Mouse (Mus musculus) embryonic fibroblast, embryonic 13.5 days (primary cell): ENCODE measurements around the gene Rpn2. TPM values are rescaled to one million over a fixed set of nuclear protein-coding genes. Genes with fewer than 3 reads are reported as not detected.
A peak's percentile ranks its signal among the peaks of the same experiment; 100 is the strongest.

Source experiments
- H3K27ac ChIP-seq: 2 replicates; pipeline ENCODE4 v1.5.1; 2012; ENCODE audit warnings: low read length, control low read depth, inconsistent platforms; ENCODE audit not compliant: insufficient read depth
- H3K4me1 ChIP-seq: 2 replicates; pipeline ENCODE4 v1.6.1; 2011; ENCODE audit warnings: low read length; ENCODE audit not compliant: control insufficient read depth, insufficient read depth
- H3K4me3 ChIP-seq: 2 replicates; pipeline ENCODE4 v1.5.1; 2011; ENCODE audit warnings: mild to moderate bottlenecking, control low read depth, low read length; ENCODE audit not compliant: insufficient read depth
- CTCF ChIP-seq: IDR thresholded peaks from 2 replicates; pipeline ENCODE4 v1.5.1; 2011; ENCODE audit warnings: mild to moderate bottlenecking, control low read depth, low read length, moderate library complexity, borderline replicate concordance; ENCODE audit not compliant: insufficient read depth
- POLR2A ChIP-seq: IDR thresholded peaks from 2 replicates; pipeline ENCODE4 v1.6.1; 2011; ENCODE audit warnings: low read depth, mild to moderate bottlenecking, control low read depth, low read length, moderate library complexity
- polyA plus RNA-seq: library from polyadenylated mRNA; stranded (reverse); fragments of >200 nt; gene quantifications from 2 replicates; pipeline ENCODE4 v1.2.4, GENCODE M21; 2011; ENCODE audit warnings: low read depth; ENCODE audit not compliant: missing spikeins, insufficient read length

Gene Rpn2
- polyA plus RNA-seq, 1 experiment, result 394 TPM

DNA sequence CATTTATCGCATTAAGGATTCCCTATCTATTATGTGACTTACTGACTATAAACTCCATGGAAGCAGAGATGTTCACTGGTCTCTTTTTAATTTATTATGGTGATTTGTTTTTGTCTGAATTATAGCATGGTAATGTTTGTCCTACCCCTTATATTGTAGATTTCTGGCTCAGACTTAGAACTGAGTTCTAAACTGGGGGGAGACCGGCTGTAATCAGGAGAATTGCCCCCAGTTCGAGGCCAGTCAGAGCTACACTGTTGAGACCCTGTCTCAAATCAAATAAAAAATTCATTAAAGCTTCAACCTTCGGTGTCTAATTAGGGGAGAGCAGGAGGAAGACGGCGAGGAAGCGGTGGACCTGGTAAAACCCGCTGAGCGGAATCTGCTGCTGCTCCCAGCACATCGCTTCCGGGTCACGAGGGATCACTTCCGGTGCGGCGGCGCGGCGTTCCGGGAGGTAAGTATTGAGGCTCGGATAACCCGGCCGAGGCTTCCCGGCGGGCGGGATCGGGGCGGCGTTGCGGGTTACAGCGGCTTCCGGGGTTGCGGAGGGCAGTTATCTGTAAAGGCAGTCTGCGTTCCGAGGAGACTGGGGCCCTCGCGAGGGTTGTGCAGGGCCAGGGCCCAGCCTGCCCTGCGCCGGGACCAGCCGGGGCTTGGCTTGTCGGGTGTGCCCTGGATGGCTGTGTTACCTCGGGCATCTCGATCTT lies 88.5 kb downstream of the Rpn2 start, which contains the start of gene Manbal:
Manbal (plus strand) TSS at position 411 of the 710 bp plus-strand sequence.
- Histone ChIP-seq H3K27ac (peak within 1 kb of the TSS; percentile 89), H3K4me1 (no peaks in the 10 kb centered on the region), H3K4me3 (peak within 1 kb of the TSS; percentile 95)
- peak; percentile 59 for TF ChIP-seq POLR2A
- TF ChIP-seq CTCF, result no peak

DNA sequence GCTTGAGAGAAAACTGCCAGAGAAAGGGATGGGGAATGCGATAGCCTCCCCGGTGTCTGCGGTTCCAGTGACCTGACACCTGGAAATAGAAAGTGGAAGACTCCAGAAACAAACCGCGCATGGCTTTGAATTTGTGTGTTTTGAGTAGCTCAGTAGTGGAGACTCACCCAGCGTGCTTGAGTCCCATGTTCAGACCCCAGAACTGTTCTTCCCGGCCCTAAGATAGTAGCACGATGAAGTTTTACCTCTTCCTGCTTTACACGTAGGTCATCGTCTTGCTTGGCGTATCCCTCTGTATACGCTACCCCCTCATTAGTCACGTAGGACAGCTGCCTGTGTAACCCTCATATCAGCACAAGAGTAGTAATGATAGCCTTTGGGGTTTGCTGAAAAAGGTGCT lies 89.2 kb downstream of the Rpn2 start:
- peak overlapping the region; percentile 95 for H3K4me3 ChIP-seq
- H3K4me1 ChIP-seq, result no peaks in the 10 kb centered on the region
- TF ChIP-seq POLR2A (no peak; the same call in 1 of the 2 replicates), CTCF (no peak)
- peak overlapping the region; percentile 89 for H3K27ac ChIP-seq

DNA sequence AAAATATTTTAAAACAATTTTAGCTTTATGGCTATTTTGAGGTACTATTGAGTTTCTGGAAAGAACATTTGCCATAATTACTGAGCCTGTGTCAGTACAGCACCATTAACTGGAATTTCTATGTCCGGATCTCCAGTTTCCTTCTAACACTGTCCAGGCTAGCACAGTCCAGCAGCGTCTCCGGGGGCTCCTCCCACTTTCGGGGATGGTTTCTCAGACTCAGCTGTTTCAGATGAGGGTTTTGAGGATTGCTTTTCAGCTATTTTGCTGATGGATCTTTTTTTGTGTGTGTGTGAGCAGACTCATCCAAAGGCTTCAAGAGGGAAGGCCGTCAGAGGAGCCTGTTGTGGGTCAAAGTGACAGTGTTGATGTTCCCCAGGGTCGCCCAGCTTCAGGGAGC lies 92.9 kb downstream of the Rpn2 start:
- H3K4me3 ChIP-seq, result no peak overlapping the region
- H3K4me1 ChIP-seq, result 0 out of 2 replicates have a peak, but pooled peaks cover 2% of the 10 kb centered on the region
- TF ChIP-seq CTCF (no peak), POLR2A (no peak)
- H3K27ac ChIP-seq, result no peak overlapping the region

DNA sequence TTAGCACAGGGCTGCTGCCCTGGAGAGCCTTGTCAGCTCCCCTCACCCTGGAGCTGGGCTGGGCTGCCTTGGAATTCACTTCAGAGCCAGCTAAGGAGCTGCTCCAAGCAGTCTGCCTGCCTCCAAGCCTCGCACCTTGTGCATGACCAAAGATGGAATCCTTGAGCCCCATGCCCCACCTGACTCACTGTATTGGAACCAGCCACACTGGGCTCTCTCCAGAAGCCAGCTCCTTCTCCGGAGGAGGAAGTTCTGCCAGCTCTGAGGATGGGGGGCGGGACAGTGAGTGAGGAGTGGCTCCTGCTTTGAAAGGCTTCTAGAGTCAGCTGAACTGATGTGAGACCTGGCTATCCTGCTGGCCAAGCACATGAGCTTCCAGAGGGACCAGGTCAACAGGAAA lies 94.9 kb downstream of the Rpn2 start:
- Histone ChIP-seq H3K27ac (peak overlapping the region; percentile 85), H3K4me1 (peaks cover 11% of the 10 kb centered on the region), H3K4me3 (no peak overlapping the region)
- TF ChIP-seq CTCF (no peak), POLR2A (peak; percentile 33; the same call in 1 of the 2 replicates)

DNA sequence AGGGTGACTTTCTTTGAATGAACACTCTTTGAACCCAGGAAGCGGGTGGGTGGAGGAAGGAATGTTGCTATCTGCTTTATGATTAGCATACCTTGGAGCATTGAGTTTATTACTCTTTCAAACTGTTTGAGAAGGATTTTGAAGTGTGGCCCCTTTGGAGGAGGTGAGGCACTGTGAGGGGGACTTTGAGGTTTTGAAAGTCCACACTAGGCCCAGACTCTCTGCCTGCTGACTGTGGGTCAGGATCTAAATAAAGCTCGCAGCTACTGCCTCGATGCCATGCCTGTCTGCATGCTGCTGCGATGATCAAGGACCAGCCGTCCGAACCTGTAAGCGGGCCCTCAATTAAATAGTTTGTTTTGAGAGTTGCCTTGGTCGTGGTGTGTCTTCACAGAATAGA lies 96.2 kb downstream of the Rpn2 start:
- no peak for TF ChIP-seq POLR2A

More for the DNA sequence above, 96.2 kb downstream of the Rpn2 start:
- H3K27ac ChIP-seq, result peak overlapping the region; percentile 8; the same call in 1 of the 2 replicates
- peaks cover 11% of the 10 kb centered on the region for H3K4me1 ChIP-seq
- no peak overlapping the region for H3K4me3 ChIP-seq

Other genes with a start within 250 kb of the Rpn2 start
- gene Soga1, start 199.8 kb upstream of the Rpn2 start, polyA plus RNA-seq, result 20.2 and 21.8 TPM in 2 replicates
- not detected in 2 replicates for gene Tldc2, start 192.0 kb upstream of the Rpn2 start, polyA plus RNA-seq
- gene Samhd1, start 143.8 kb upstream of the Rpn2 start, polyA plus RNA-seq, result 79.5 and 83.7 TPM in 2 replicates
- gene Rbl1, start 74.5 kb upstream of the Rpn2 start, polyA plus RNA-seq, result 19.9 and 24.0 TPM in 2 replicates
- gene Mroh8, start 532 bp downstream of the Rpn2 start, polyA plus RNA-seq, result not detected in 2 replicates
- not detected in 2 replicates for gene Ghrh, start 68.5 kb downstream of the Rpn2 start, polyA plus RNA-seq
- 53.9 and 54.2 TPM in 2 replicates for gene Manbal, start 88.6 kb downstream of the Rpn2 start, polyA plus RNA-seq
- 38.1 and 48.9 TPM in 2 replicates for gene Src, start 139.4 kb downstream of the Rpn2 start, polyA plus RNA-seq